Mouse (Mus musculus): ENCODE measurements around the gene Ap1ar. TPM values are rescaled to one million over a fixed set of nuclear protein-coding genes. Genes with fewer than 3 reads are reported as not detected.
"Not testable (repeated sequence)": the region's sequence is repeated elsewhere in the genome, so short reads cannot be mapped to it uniquely, and the experiment has no call there.

The Ap1ar gene
- polyA plus RNA-seq, 1 experiment from 2014 or later, result 13.1 TPM

DNA sequence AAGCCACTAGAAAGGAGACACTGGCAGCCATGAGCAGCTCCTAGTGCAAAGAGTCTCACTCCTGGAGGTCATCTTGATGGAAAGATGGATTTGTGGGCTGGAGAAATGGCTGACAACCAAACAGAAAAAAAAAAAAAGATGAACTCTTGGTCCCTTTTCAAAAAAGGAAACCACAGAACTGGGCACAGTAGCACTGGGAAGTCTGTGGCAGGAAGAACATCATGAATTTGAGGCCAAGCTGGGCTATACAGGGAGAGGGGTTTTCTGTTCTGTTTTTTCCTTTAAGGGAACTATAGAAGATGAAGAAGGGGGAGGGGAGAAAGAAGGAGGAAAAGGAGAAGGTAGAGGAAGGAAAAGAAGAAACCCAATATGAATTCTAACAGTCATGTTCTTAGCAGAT is 50.3 kb downstream of the Ap1ar start:
- no peak for ATAC-seq (ENCODE audit: low read depth)
- Histone ChIP-seq H3K9me3 (replicated peaks; ENCODE audit: control insufficient read depth, low read length) (no peaks in the 10 kb centered on the region), H3K9ac (ENCODE audit: low read depth, low read length) (no peak overlapping the region), H3K4me3 (ENCODE audit: low read depth, low read length) (no peak overlapping the region), H3K27me3 (ENCODE audit: control insufficient read depth, insufficient read depth, low read depth, low read length) (no peaks in the 10 kb centered on the region), H3K4me1 (ENCODE audit: control insufficient read depth, low read depth, low read length) (peaks cover 8% of the 10 kb centered on the region), H3K4me2 (ENCODE audit: low read depth, low read length) (no peak overlapping the region), H3K36me3 (ENCODE audit: control insufficient read depth, insufficient read depth) (no peaks in the 10 kb centered on the region), H3K27ac (ENCODE audit: low read length) (peak overlapping the region; percentile 21; the same call in 1 of the 2 replicates)

DNA sequence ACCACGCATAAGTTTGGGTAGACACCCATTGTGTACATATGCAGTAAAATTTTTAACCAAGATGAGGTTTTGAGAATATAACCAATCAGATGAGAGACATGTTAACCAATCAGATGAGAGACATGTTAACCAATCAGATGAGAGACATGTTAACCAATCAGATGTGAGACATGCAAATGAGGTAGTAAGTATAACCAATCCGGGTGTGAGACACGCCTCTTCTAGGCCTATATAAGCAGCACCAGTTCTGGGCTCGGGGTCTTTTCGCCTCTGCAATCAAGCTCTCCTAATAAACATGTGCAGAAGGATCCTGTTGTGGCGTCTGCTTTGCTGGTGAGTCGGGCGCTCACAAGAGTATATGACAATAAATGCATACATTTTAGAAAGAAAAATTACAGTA is 53.6 kb downstream of the Ap1ar start:
- H3K9ac ChIP-seq (ENCODE audit: low read depth, low read length); ATAC-seq (ENCODE audit: low read depth): not testable (repeated sequence)

DNA sequence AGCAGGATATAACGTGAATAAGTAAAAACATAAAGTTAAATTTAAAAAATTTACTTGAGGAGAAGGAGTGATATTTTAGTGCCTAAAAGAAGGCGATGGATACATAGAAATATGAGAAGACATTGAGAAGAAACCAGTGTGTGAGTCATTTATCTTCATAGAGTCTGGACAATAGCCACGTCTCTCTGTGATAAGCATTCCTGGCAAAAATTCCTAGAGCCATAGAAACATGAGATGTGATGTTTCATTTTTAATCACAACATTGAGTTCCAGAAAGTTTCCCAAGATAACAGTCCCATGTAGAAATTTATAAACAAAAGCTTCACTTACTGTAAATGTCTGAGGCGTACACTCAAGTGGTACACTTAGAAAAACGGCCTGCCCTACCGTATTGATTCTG is 54.4 kb downstream of the Ap1ar start:
- Histone ChIP-seq H3K4me1 (ENCODE audit: control insufficient read depth, low read depth, low read length) (peaks cover 3% of the 10 kb centered on the region; the same call in 1 of the 2 replicates), H3K9me3 (replicated peaks; ENCODE audit: control insufficient read depth, low read length) (no peaks in the 10 kb centered on the region), H3K36me3 (ENCODE audit: control insufficient read depth, insufficient read depth) (no peaks in the 10 kb centered on the region), H3K9ac (ENCODE audit: low read depth, low read length) (no peak overlapping the region), H3K27me3 (ENCODE audit: control insufficient read depth, insufficient read depth, low read depth, low read length) (no peaks in the 10 kb centered on the region), H3K4me2 (ENCODE audit: low read depth, low read length) (no peak overlapping the region), H3K4me3 (ENCODE audit: low read depth, low read length) (no peak overlapping the region), H3K27ac (ENCODE audit: low read length) (no peak overlapping the region)
- 78% methylated on average over 6 of the region's 6 CpGs for WGBS (ENCODE audit: insufficient replicate concordance)
- no peak for ATAC-seq (ENCODE audit: low read depth)

More for the DNA sequence above, 53.6 kb downstream of the Ap1ar start:
- not testable (repeated sequence) for H3K4me1 ChIP-seq (ENCODE audit: control insufficient read depth, low read depth, low read length); H3K27ac ChIP-seq (ENCODE audit: low read length); H3K36me3 ChIP-seq (ENCODE audit: control insufficient read depth, insufficient read depth); H3K4me3 ChIP-seq (ENCODE audit: low read depth, low read length); H3K27me3 ChIP-seq (ENCODE audit: control insufficient read depth, insufficient read depth, low read depth, low read length); H3K9me3 ChIP-seq (replicated peaks; ENCODE audit: control insufficient read depth, low read length); H3K4me2 ChIP-seq (ENCODE audit: low read depth, low read length)
- 84% methylated on average over 8 of the region's 8 CpGs for WGBS (ENCODE audit: insufficient replicate concordance)

GRCm38 (mm10) chr3:127780921-127781320 is 56.4 kb downstream of the Ap1ar start:
- no peak overlapping the region for H3K4me2 ChIP-seq (ENCODE audit: low read depth, low read length)
- H3K27me3 ChIP-seq (ENCODE audit: control insufficient read depth, insufficient read depth, low read depth, low read length), result no peaks in the 10 kb centered on the region
- no peak for ATAC-seq (ENCODE audit: low read depth)
- 78% methylated on average over 9 of the region's 9 CpGs for WGBS (ENCODE audit: insufficient replicate concordance)
- no peak overlapping the region for H3K27ac ChIP-seq (ENCODE audit: low read length)
- peaks cover 3% of the 10 kb centered on the region; the same call in 1 of the 2 replicates for H3K4me1 ChIP-seq (ENCODE audit: control insufficient read depth, low read depth, low read length)
- no peaks in the 10 kb centered on the region for H3K9me3 ChIP-seq (replicated peaks; ENCODE audit: control insufficient read depth, low read length)
- no peaks in the 10 kb centered on the region for H3K36me3 ChIP-seq (ENCODE audit: control insufficient read depth, insufficient read depth)
- H3K9ac ChIP-seq (ENCODE audit: low read depth, low read length), result no peak overlapping the region
- H3K4me3 ChIP-seq (ENCODE audit: low read depth, low read length), result no peak overlapping the region

DNA sequence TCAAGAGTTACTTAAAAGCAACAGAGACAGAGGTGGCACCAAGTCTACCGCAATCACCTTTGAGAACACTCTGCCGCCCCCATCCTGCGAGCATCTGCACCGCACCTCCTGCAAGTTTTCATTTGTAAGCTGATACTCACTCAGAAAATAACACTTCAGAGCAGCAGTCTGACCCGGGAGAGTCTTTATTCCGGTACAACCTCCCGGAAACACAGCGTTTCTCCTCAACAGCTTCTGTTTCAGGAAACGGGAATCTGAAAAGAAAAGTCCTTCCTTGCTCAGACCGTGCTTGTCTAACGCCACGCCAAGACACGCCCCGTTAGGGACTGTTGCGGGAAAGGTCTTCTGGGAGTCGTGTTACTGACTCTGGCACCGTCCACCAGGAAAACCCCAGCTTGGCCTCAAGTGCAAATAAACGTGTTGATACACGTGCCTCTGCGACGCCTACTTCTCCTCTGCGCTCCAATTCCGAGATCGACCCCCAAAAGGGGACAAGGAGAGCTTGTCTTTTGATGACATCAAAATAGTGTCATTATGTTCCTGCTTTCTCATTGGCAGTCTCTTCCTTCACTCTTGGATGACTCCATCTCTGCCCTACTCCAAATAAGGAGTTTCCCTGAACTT is 57.2 kb downstream of the Ap1ar start, which contains the start of gene Alpk1:
Gene Alpk1, minus strand, starts transcription at position 507 of the 624 bp plus-strand sequence.
- no peaks in the 10 kb centered on the region for H3K36me3 ChIP-seq (ENCODE audit: control insufficient read depth, insufficient read depth)
- H3K9me3 ChIP-seq (replicated peaks; ENCODE audit: control insufficient read depth, low read length), result no peaks in the 10 kb centered on the region
- no peaks in the 10 kb centered on the region for H3K27me3 ChIP-seq (ENCODE audit: control insufficient read depth, insufficient read depth, low read depth, low read length)
- peak within 1 kb of the TSS; percentile 9; the same call in 1 of the 2 replicates for H3K27ac ChIP-seq (ENCODE audit: low read length)
- peak; percentile 64 for ATAC-seq (ENCODE audit: low read depth)
- 1% methylated on average over 24 of the region's 24 CpGs for WGBS (ENCODE audit: insufficient replicate concordance)
- peak within 1 kb of the TSS; percentile 61 for H3K4me3 ChIP-seq (ENCODE audit: low read depth, low read length)
- peak within 1 kb of the TSS; percentile 70 for H3K4me2 ChIP-seq (ENCODE audit: low read depth, low read length)
- peaks cover 3% of the 10 kb centered on the region; the same call in 1 of the 2 replicates for H3K4me1 ChIP-seq (ENCODE audit: control insufficient read depth, low read depth, low read length)
- H3K9ac ChIP-seq (ENCODE audit: low read depth, low read length), result peak within 1 kb of the TSS; percentile 41

GRCm38 (mm10) chr3:127769146-127769545 is 68.2 kb downstream of the Ap1ar start:
- no peak overlapping the region; the same call in 1 of the 2 replicates for H3K27ac ChIP-seq (ENCODE audit: low read length)
- H3K9ac ChIP-seq (ENCODE audit: low read depth, low read length), result no peak overlapping the region
- H3K36me3 ChIP-seq (ENCODE audit: control insufficient read depth, insufficient read depth), result no peaks in the 10 kb centered on the region
- no peaks in the 10 kb centered on the region for H3K9me3 ChIP-seq (replicated peaks; ENCODE audit: control insufficient read depth, low read length)
- H3K4me3 ChIP-seq (ENCODE audit: low read depth, low read length), result no peak overlapping the region
- H3K4me2 ChIP-seq (ENCODE audit: low read depth, low read length), result no peak overlapping the region
- H3K4me1 ChIP-seq (ENCODE audit: control insufficient read depth, low read depth, low read length), result no peaks in the 10 kb centered on the region
- H3K27me3 ChIP-seq (ENCODE audit: control insufficient read depth, insufficient read depth, low read depth, low read length), result no peaks in the 10 kb centered on the region
- peak; percentile 67; the same call in 1 of the 2 replicates for ATAC-seq (ENCODE audit: low read depth)
- 51% methylated on average over 11 of the region's 11 CpGs for WGBS (ENCODE audit: insufficient replicate concordance)

DNA sequence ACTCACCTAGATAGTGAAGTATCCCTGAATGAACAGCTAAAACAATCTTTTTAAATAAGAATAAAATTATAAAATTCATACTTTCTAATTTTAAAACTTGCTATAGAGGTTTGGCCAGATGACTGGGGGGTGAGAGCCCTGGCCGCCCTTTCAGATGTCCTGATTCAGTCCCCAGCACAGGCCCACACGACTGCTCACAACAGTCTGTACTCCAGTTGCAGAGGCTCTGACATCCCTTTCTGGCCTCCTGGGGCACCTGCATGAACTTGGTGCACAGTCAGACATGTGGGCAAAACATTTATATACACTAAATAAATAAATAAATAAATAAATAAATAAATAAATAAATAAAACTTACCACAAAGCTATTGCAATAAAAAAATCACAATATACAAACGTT is 71.4 kb downstream of the Ap1ar start:
- H3K4me3 ChIP-seq (ENCODE audit: low read depth, low read length), result no peak overlapping the region
- no peak overlapping the region for H3K4me2 ChIP-seq (ENCODE audit: low read depth, low read length)
- no peaks in the 10 kb centered on the region for H3K27me3 ChIP-seq (ENCODE audit: control insufficient read depth, insufficient read depth, low read depth, low read length)
- H3K4me1 ChIP-seq (ENCODE audit: control insufficient read depth, low read depth, low read length), result no peaks in the 10 kb centered on the region
- ATAC-seq (ENCODE audit: low read depth), result no peak
- H3K36me3 ChIP-seq (ENCODE audit: control insufficient read depth, insufficient read depth), result no peaks in the 10 kb centered on the region
- no peak overlapping the region for H3K9ac ChIP-seq (ENCODE audit: low read depth, low read length)
- H3K27ac ChIP-seq (ENCODE audit: low read length), result no peak overlapping the region
- WGBS (ENCODE audit: insufficient replicate concordance), result 54% methylated on average over 3 of the region's 3 CpGs
- H3K9me3 ChIP-seq (replicated peaks; ENCODE audit: control insufficient read depth, low read length), result no peaks in the 10 kb centered on the region

- Histone ChIP-seq H3K27me3 (ENCODE audit: control insufficient read depth, insufficient read depth, low read depth, low read length) (no peaks in the 10 kb centered on the region), H3K4me1 (ENCODE audit: control insufficient read depth, low read depth, low read length) (no peaks in the 10 kb centered on the region), H3K9me3 (replicated peaks; ENCODE audit: control insufficient read depth, low read length) (no peaks in the 10 kb centered on the region), H3K36me3 (ENCODE audit: control insufficient read depth, insufficient read depth) (no peaks in the 10 kb centered on the region), H3K9ac (ENCODE audit: low read depth, low read length) (no peak overlapping the region), H3K4me3 (ENCODE audit: low read depth, low read length) (no peak overlapping the region), H3K27ac (ENCODE audit: low read length) (no peak overlapping the region), H3K4me2 (ENCODE audit: low read depth, low read length) (no peak overlapping the region)
- no peak for ATAC-seq (ENCODE audit: low read depth)
- 63% methylated on average over 5 of the region's 5 CpGs for WGBS (ENCODE audit: insufficient replicate concordance)
Observed at GRCm38 (mm10) chr3:127764541-127764940, 72.8 kb downstream of the Ap1ar start.

- WGBS (ENCODE audit: insufficient replicate concordance), result 15% methylated on average over 7 of the region's 7 CpGs
- no peak overlapping the region for H3K4me3 ChIP-seq (ENCODE audit: low read depth, low read length)
- H3K36me3 ChIP-seq (ENCODE audit: control insufficient read depth, insufficient read depth), result no peaks in the 10 kb centered on the region
- H3K27me3 ChIP-seq (ENCODE audit: control insufficient read depth, insufficient read depth, low read depth, low read length), result no peaks in the 10 kb centered on the region
- no peaks in the 10 kb centered on the region; the same call in 1 of the 2 replicates for H3K4me1 ChIP-seq (ENCODE audit: control insufficient read depth, low read depth, low read length)
- ATAC-seq (ENCODE audit: low read depth), result peak; percentile 55; the same call in 1 of the 2 replicates
- no peak overlapping the region for H3K27ac ChIP-seq (ENCODE audit: low read length)
- H3K4me2 ChIP-seq (ENCODE audit: low read depth, low read length), result peak overlapping the region; percentile 15; the same call in 1 of the 2 replicates
- H3K9ac ChIP-seq (ENCODE audit: low read depth, low read length), result no peak overlapping the region
- H3K9me3 ChIP-seq (replicated peaks; ENCODE audit: control insufficient read depth, low read length), result no peaks in the 10 kb centered on the region
Observed at GRCm38 (mm10) chr3:127763076-127763612, 74.2 kb downstream of the Ap1ar start.

All from liver, embryonic 16.5 days (tissue).